ENCODE assay signal across 16 mouse cellular contexts in the genomic region with DNA sequence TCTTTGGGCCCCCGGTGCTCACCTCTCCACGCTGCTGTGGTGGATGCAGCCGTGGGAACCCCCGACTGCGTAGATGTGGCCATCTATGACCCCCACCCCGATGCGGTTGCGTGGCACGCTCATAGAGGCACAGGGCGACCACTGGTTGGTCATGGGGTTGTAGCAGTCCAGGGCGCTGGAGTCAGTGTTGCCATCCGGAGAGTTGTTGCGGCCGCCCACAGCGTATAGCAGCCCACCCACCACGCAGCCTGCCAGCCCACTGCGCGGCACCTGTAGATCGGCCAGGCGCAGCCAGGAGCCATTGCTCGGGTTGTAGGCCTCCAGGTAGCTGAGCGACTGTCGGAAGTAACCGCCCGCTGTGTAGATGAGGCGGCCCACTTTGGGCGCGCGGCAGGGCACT. TPM values are rescaled to one million over a fixed set of nuclear protein-coding genes. Genes with fewer than 3 reads are reported as not detected.
"Had no signal": no experiment of that assay in that cellular context is flagged by ENCODE, and none has a peak within 500 bp of the region (broad histone marks: within the 10 kb centered on the region; RNA-seq: fewer than 3 reads in every experiment).

No protein-coding gene starts in this region.

- H3K9ac ChIP-seq: liver, embryonic 13.5 days had no signal

- H3K27ac ChIP-seq: kidney, postnatal 0 days; layer of hippocampus, adult 2 months; left cerebral cortex, adult 2 months; liver, embryonic 13.5 days; macrophage; stomach, postnatal 0 days had no signal

- ATAC-seq: intestine, postnatal 0 days had no signal

- DNase-seq: kidney, adult 2 months; kidney, postnatal 4 days; layer of hippocampus, adult 9-11 months; layer of hippocampus, postnatal 36 days; liver, embryonic 13.5 days; lung, adult 2 months; midbrain, embryonic 14.5 days; thymus, adult 2 months; thymus, postnatal 14 days; thymus, postnatal 4 days had no signal

- H3K4me3 ChIP-seq: layer of hippocampus, adult 2 months; left cerebral cortex, adult 2 months; liver, embryonic 13.5 days had no signal

- H3K9me3 ChIP-seq: liver, embryonic 13.5 days had no signal

- H3K27me3 ChIP-seq: liver, embryonic 13.5 days had no signal

RNA-seq across cellular contexts. Expression of a gene that starts 14.9 kb away (rescaled TPM):
- polyA plus RNA-seq: intestine, postnatal 0 days; kidney, postnatal 0 days; macrophage had no signal
